Mouse (Mus musculus): ENCODE measurements around the gene Ddit4.
A peak's percentile ranks its signal among the peaks of the same experiment; 100 is the strongest.

Gene Ddit4

DNA sequence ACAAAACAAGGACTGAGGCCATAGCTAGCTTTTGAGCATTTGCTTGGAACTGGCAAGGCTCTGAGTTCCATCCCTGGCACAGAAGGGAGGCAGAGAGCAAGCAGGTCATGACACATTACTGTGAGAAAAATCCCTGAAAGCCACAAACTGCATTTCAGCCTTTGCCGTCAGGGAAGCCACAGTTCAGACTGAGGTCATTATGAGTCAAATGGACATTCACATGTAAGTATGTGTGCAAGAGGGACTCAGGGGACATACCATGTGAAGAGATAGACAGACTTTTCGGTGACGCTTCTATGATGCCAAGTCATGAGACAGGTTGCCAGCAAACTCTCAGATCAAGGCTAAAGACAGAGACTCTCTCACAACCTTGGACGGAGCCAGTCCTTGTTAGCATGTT lies 33.5 kb downstream of the Ddit4 start:
- DNase-seq (ENCODE audit: low spot score in 2 of 2), result no peak

DNA sequence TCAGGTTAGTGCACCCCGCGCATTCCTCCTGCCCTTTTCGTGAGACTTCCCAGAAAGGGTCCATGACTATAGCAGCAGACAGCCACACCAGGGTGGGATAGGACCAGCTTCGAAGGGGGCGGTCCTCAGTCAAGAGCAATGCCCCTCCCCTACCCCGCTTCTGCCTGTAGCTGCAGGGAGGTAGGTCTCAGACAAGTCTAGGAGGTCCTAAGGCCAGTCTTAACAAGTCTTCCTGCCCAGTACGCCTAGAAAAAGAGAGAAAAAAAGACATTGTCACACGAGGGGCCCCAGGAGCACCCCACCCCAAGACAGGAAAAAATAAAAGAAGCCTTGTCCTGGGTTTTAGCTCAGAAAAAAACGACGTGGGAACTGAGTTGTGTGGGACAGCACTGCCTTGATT lies 35.0 kb downstream of the Ddit4 start:
- DNase-seq (ENCODE audit: low spot score in 2 of 2), result no peak

DNA sequence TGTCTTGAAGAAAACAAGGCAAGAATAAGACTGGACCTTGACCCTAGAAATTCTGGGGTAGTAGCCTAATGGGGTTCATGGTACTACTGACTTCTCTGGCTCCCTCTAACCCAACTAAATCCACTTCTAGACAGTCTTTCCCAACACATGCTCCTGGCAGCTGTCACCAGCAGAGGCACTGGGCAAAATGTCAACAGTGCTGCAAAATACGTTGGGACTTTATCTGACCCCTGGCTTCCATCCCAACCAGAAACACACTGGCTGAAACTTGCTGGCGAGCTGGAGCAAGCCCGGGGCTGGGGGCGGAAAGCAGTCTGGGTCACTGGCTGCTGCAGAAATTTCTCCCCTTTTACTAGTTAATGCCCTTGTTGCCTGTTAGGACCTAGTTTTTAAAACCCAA lies 35.5 kb downstream of the Ddit4 start:
- DNase-seq (ENCODE audit: low spot score in 2 of 2), result no peak

DNA sequence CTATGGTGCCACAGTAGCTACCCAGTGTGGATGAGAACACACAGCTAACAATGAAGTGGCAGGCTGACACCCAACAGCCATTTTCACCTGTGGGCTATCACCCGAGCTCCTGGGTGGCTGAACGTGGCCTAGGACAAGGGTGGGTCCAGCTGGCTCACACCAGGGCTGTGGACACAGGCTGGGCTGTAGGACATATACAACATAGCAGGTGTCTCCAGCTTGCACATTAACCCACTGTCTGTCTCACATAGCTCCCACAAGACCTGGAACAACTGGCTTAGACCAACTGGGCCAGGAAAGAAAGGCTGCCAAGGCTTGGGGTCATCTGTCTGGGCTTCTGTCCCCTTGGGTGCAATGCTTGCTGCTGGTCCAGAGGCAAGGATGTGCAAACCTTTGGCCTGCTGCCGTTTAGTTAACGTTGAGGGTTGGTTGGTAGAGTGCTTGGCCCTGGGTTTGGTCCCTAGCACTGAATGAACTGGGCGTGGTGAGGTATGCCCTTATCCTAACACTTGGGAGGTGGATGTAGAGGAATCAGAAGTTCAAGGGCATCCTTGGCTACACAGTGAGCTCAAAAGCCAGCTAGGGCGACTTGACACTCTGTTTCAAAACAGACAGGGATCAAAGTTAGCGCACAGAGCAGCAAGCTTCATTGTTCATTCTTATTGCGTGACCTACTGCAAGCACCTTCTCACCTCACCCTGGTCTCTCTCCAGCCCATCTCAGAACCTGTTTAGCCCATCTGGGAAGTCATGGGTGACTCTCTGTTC lies 36.3 kb downstream of the Ddit4 start:
- no peak for DNase-seq (ENCODE audit: low spot score in 2 of 2)

DNA sequence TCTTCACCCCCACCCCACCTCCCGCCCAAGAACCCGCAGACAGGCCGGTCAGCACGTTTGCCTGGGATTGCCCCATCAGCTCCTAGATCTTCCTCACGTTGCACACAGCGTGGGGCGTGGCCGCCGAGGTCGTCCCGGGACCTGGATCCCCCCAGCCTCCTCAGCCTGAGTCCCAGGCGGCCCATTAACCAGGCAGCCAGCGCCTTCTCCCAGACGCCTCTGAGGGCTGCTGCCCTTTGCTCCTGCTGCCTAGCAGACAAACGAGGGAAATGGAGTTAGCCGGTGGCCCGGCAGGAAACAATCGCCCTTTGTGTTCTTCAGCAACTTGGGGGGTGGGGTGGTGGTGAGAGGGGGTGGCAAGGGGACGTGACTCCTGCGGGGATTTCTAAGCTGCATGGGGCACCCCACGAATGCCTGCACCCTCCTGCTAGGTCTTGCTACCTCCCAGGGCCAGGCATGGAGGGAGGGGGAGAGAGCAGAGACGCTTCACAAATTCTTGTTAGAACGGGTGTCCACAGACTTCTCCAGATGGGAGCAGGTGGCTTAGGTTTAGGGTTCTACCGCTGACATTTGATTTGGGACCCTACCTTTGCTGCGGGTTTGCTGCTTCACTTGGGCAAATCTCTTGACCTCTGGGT lies 40.0 kb downstream of the Ddit4 start:
- DNase-seq (ENCODE audit: low spot score in 2 of 2), result no peak

DNA sequence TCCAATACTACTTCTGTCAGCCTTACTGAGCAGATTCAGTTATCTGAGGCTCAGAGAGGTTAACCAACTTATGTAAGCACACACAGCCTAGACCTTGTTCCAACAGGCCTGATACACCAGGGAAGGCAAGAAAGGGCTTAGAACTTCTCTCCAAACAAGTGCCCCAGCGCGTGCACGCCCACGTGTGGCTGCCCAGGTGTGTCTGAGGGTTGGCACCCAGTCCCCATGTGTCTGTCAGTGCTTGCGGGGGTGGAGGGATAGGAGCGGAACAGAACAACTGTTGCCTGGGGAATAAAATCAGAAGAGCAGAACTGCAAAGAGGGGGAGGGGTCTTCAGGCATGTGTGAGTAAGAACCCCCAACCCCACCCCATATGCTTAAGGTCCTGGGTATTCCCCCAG lies 40.5 kb downstream of the Ddit4 start:
- no peak for DNase-seq (ENCODE audit: low spot score in 2 of 2)

DNA sequence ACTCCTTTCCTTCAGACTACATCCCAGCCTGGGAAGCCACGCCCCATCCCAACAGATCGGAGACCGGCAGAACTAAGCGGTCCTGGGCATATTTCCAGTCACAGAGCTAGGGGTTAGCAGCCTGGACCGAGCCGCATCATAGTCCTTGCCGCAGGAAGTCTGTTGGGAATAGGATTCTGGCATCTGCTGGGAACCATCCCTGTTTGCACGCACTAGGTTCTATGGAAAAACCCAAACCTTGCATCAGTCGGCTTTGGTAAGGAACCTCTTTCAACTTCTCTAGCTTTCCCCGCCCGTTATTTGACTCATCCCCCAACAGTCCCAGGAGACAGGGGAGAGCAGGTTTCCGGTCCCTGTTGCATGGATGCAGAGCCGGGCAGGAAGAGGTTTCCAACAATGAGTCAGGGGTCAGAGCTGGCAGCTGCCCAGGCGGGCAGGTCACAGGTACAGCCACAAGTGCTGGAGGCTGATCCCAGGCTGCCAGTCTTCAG lies 42.2 kb downstream of the Ddit4 start:
- DNase-seq (ENCODE audit: low spot score in 2 of 2), result no peak

DNA sequence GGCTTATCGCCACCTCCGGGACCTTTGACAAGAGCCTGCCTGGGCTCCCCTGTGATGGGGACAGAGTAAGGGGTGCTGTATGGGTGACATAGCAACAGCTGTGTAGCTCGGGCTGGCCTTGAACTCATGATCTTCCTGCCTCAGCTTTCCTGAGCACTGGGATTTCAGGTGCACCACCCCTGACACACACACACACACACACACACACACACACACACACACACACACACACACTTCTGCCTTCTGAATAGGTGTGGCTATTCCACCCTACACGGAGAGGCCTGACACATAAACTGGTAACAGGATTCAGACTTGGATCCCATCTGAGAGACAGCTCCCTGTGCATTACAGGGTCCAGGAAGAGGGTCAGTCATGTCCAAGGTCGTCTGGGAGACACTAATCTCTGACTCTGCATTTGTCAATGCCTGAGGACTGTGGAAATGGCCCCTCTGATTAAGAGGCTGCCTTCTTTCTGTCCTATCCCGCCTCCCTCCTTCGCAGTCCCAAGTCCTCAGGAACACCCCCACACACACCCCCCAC lies 42.8 kb downstream of the Ddit4 start:
- DNase-seq (ENCODE audit: low spot score in 2 of 2), result no peak

DNA sequence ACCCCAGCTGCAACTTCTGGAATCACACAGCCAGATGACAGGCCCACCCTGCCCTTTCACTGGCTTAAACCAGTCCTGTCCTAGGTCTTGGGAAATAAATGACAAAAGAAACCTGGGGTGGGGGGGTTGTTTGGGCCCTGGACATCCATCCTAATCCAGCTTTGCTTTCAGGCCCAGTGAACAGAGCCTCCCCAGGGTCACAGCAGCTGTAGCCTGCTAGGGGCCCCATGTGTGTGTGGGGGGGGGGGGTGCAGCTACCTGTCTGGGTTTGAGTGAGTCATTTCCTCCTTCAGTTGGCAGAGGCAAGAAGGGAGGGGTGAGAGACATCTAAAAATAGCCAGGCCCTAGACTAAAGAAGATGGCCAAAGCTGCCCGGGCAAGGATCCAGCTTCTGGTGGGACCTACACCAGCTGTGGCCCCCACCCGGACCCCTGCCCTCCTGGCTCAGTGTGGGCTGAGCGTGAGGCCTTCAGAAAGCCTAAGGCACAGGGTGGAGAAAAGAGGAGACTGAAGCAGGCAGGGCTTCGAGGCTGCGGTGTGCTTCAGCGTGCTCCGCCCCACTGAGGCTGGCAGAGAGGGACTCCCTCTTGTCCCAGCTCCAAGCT lies 43.8 kb downstream of the Ddit4 start:
- DNase-seq (ENCODE audit: low spot score in 2 of 2), result peak in 1 of 2 experiments; percentile 14

DNA sequence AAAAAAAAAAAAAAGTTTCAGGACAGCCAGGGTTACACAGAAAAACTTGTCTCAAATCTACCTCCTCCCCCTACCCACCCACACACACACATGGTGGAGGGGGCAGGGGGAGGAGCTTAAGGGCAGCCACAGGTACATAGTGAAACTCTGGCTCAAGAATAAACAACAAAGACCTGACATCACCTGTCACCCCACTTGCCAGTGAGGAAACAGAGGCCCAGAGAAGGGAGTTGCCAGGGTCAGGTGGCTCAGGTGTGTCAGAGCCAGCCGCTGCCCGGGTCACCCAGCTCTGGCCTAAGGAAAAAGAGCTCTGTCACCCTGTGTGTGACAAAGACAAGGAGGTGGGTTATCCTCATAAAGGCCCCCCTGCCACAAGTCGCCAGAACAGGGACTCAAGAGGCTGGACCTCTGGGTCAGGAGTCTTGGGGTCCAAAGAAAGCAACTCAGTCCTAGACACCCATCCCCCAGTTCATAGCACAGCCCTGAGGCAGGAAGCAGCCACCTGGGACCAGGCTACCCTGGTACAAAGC lies 44.5 kb downstream of the Ddit4 start:
- no peak for DNase-seq (ENCODE audit: low spot score in 2 of 2)

DNA sequence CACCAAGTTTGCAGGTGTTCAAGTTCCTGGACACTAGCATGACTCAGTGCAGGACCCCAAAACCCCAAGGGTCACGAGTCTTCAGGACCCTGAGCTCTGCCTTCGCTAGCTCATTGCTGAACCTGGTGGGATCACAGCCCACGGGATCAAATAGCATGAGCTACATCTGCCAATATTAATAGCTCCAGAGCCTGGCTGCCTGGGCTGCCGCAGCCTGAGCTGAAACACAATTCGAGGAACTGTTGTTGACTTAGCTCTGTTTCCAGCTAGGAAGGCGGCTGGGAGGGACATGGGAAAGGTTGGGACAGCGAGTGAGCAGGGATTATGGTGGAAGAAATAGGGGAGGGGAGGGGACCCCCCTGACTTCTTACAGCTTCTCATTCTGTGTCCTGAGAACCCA lies 48.5 kb downstream of the Ddit4 start:
- no peak for DNase-seq (ENCODE audit: low spot score in 2 of 2)

DNA sequence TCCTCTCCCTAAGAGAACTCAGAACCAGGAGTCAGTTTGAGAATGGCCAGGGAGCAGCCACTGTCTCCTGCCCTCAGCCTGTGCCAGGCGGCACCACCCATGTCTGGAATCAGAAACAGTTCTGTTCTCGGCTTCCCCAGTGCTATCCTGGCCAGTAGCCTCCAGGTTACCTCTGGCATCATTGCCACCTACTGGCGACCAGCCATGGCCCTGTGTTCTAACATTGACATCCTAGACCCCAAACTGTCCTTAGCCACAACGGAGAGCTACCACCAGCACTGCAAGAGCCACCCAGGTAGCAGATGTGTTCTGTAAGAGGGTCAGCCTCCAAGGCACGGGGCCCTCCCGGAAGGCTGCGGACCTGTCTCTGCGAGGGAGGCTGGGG lies 49.0 kb downstream of the Ddit4 start:
- DNase-seq (ENCODE audit: low spot score in 2 of 2), result no peak

DNA sequence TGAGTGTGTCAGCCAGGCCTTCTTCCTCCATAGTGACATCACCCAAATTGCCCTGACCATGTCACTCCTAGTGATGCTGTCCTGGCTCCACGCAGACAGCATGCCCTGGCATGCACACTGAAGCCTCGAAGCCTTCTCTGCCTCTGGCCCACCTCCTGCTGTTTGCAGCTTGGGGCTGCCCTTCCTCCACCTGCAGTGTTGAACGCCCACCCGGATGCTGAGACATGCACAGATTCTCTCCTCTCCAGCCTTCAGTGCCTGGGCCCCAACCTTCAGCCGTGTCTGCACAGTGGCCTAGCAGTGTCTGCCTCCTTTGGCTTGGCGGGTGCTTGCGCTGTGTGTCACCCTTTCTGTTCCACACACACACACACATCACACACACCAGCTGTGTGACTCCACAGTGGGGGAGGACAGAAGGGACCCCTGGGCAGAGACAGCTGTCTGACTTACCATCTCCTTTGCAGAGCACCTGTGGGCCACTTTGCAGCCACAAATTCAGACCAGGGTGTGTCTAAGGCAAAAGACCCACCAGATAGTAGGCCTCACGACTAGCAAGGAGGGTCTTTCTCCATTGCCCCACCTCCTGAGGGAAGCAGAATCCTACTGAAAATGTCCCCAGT lies 49.5 kb downstream of the Ddit4 start:
- peak; percentile 39 to 47 for DNase-seq (ENCODE audit: low spot score in 2 of 2)

DNA sequence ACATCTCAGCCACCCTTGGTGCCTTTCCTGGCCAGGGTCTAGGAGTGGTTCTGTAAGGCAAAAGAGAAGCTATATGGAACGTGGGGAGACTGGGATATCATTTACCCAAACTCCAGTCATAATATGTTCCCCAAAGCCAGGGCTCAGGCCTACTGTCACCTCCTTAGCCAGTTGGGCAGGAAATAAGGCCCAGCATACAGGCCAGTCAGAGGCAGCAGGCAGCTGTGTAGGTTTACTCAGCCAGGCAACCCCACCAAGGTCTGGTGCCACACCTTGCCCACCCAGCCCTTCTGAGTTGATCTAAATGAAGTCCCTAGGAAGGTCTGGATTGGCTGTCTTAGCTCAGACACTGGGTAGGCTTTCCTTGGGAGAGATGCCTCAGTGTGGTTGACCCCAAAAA lies 50.2 kb downstream of the Ddit4 start:
- no peak for DNase-seq (ENCODE audit: low spot score in 2 of 2)

DNA sequence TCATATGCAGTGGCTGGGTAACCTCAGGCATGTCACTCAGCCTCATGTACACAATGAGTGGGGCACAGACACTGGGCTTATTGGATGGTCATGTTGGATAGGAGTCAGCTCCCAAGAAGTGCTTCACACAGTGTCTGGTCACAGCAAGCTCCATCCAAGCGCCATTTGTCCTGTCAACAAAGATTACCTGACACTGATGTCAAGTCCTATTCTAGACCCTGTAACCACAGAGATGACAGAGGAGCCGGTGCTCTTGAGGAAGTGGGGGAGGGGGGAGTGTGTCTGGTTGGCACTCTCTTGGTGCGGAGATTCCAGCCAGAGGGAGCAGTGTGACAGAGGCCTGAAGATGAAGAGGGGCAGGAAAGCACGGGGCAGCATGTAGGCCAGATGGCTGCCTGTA lies 50.7 kb downstream of the Ddit4 start:
- peak in 1 of 2 experiments; percentile 16 for DNase-seq (ENCODE audit: low spot score in 2 of 2)

DNA sequence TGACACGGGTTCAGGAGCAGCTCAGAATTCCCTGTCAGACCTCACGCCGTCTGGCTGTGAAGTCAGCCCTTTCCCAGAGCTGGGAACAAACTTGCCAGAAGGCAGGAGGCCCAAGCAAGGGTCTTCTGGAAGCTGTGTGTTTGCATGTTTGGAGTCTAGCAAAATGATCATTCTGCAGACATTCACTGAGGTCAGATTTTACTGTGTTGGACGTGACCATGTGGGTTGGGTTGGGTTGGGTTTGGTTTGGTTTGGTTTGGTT lies 51.5 kb downstream of the Ddit4 start:
- no peak for DNase-seq (ENCODE audit: low spot score in 2 of 2)

Data from right cerebral cortex, adult 2 months (tissue).